Mouse (Mus musculus) lung, postnatal 14 days (tissue): ENCODE results near the gene Entpd7.

ENCODE experiments used
- DNase-seq: peaks from one replicate; pipeline ENCODE4 v3.0.0; 2021

Entpd7 gene

GRCm38 (mm10) chr19:43674730-43675524 lies 14.5 kb upstream of the Entpd7 start, which contains the start of gene Slc25a28:
Gene Slc25a28, minus strand, starts transcription at chr19:43674881.
- DNase-seq = peak; percentile 98

GRCm38 (mm10) chr19:43675525-43676400 lies 13.7 kb upstream of the Entpd7 start:
- DNase-seq = peak; percentile 40

GRCm38 (mm10) chr19:43678467-43679003 lies 10.9 kb upstream of the Entpd7 start:
- DNase-seq = no peak

GRCm38 (mm10) chr19:43679474-43679981 lies 9.9 kb upstream of the Entpd7 start:
- no peak for DNase-seq

- no peak for DNase-seq
Measured at GRCm38 (mm10) chr19:43681541-43681940, 7.9 kb upstream of the Entpd7 start.

GRCm38 (mm10) chr19:43692815-43693214 lies 3.3 kb downstream of the Entpd7 start:
- DNase-seq = no peak

- DNase-seq = no peak
Measured at GRCm38 (mm10) chr19:43695514-43695964, 6.1 kb downstream of the Entpd7 start.

- DNase-seq = no peak
Measured at GRCm38 (mm10) chr19:43697666-43698370, 8.3 kb downstream of the Entpd7 start.

GRCm38 (mm10) chr19:43699021-43699762 lies 9.7 kb downstream of the Entpd7 start:
- DNase-seq = no peak

- no peak for DNase-seq
Measured at GRCm38 (mm10) chr19:43699763-43700155, 10.3 kb downstream of the Entpd7 start.

GRCm38 (mm10) chr19:43704211-43704610 lies 14.7 kb downstream of the Entpd7 start:
- DNase-seq = no peak

GRCm38 (mm10) chr19:43704787-43705497 lies 15.5 kb downstream of the Entpd7 start:
- DNase-seq = no peak

GRCm38 (mm10) chr19:43708206-43708605 lies 18.7 kb downstream of the Entpd7 start:
- DNase-seq = no peak

- no peak for DNase-seq
Measured at GRCm38 (mm10) chr19:43709317-43709716, 19.8 kb downstream of the Entpd7 start.

- no peak for DNase-seq
Measured at GRCm38 (mm10) chr19:43711159-43711916, 21.9 kb downstream of the Entpd7 start.

- DNase-seq = no peak
Measured at GRCm38 (mm10) chr19:43711971-43712370, 22.5 kb downstream of the Entpd7 start.

- no peak for DNase-seq
Measured at GRCm38 (mm10) chr19:43720061-43720460, 30.6 kb downstream of the Entpd7 start.

GRCm38 (mm10) chr19:43722891-43723290 lies 33.4 kb downstream of the Entpd7 start:
- DNase-seq = no peak

GRCm38 (mm10) chr19:43723501-43723900 lies 34.0 kb downstream of the Entpd7 start:
- DNase-seq = no peak

- DNase-seq = no peak
Measured at GRCm38 (mm10) chr19:43724194-43724593, 34.7 kb downstream of the Entpd7 start.
